Mouse (Mus musculus): ENCODE results near the gene Il25.

GRCm38 (mm10) chr14:54956533-54956932, 24.0 kb downstream of the Il25 start:
- TF ChIP-seq UBTF (IDR thresholded peaks at IDR 0.05; ENCODE audit: low read depth, low read length) (no peak), CHD2 (IDR thresholded peaks at IDR 0.05; ENCODE audit: low read length) (no peak), RAD21 (IDR thresholded peaks at IDR 0.05; ENCODE audit: low read depth, low read length) (no peak), CTCF (conservative IDR thresholded peaks at IDR 0.05 in 1 of 2, IDR thresholded peaks at IDR 0.05 in 1 of 2; ENCODE audit: low read depth in 2 of 2, low read length in 2 of 2) (no peak), ZMIZ1 (IDR thresholded peaks at IDR 0.05; ENCODE audit: low read depth, low read length) (no peak), POLR2A (IDR thresholded peaks at IDR 0.05; ENCODE audit: low read depth, low read length) (no peak), MAZ (IDR thresholded peaks at IDR 0.05; ENCODE audit: low read depth, low read length) (no peak), ETS1 (conservative IDR thresholded peaks at IDR 0.05; ENCODE audit: low read depth, low read length) (no peak)

All from CH12.LX (cell line).